In genomic region chr19:7419134-7419533, GRCm38 (mm10) we compare ENCODE assay signal across 9 mouse cellular contexts. TPM values are rescaled to one million over a fixed set of nuclear protein-coding genes. Genes with fewer than 3 reads are reported as not detected.
DNase-seq lines count a peak whose midpoint lies in the region; ATAC-seq and TF ChIP-seq lines count a peak whose summit lies in the region.
"Had no signal": no experiment of that assay in that cellular context is flagged by ENCODE, and none has a peak within 500 bp of the region (broad histone marks: within the 10 kb centered on the region; RNA-seq: fewer than 3 reads in every experiment).

No protein-coding gene starts in this region.

- dilution Hi-C loops in CH12.LX (cut with MboI; ENCODE audit: extremely low pct_ligation_motif_present, extremely low pct_unique_long_range_greater_than_20kb, low sequenced_read_pairs): no loop called here

- peak; percentile 24 to 26 for DNase-seq in cerebellum, postnatal 10 days
- DNase-seq in cerebellum, postnatal 25 days: no peak
- no peak for DNase-seq in CH12.LX (ENCODE audit: extremely low read depth)
- no peak for DNase-seq in liver, postnatal 0 days
- no peak for DNase-seq in urinary bladder, postnatal 14 days (ENCODE audit: low spot score)
- no peak for DNase-seq in left cerebral cortex, postnatal 36 days (ENCODE audit: low spot score in 2 of 2)
- no peak for DNase-seq in kidney, postnatal 36 days
- DNase-seq: cerebellum, adult 11-12 months had no signal

- intact Hi-C loops in left cerebral cortex, postnatal 36 days (cut with DNase I): loop anchor here (5.0 to 10.0 kb wide), 5 partner anchors 37 to 354 kb away; partner anchors contain the start of genes Mark2, Rcor2 and Spindoc

- H3K27me3 ChIP-seq in CH12.LX (replicated peaks): peaks cover 20% of the 10 kb centered on the region
- H3K27me3 ChIP-seq in heart, embryonic 16.5 days (ENCODE audit: control insufficient read depth, insufficient read depth, low read length): no peaks in the 10 kb centered on the region
- H3K27me3 ChIP-seq in liver, postnatal 0 days (ENCODE audit: insufficient read depth, low read length): peaks cover 24% of the 10 kb centered on the region

- peaks cover 26 to 30% of the 10 kb centered on the region in 2 experiments for H3K36me3 ChIP-seq in CH12.LX (replicated peaks in 1 of 2; ENCODE audit: control insufficient read depth in 1 of 2, insufficient read depth in 1 of 2, low read length in 1 of 2)
- peaks cover 6% of the 10 kb centered on the region; the same call in 1 of the 2 replicates for H3K36me3 ChIP-seq in heart, embryonic 16.5 days (ENCODE audit: control insufficient read depth, insufficient read depth)
- no peaks in the 10 kb centered on the region for H3K36me3 ChIP-seq in liver, postnatal 0 days (replicated peaks; ENCODE audit: insufficient read depth, low read length)

- in situ Hi-C loops in CH12.LX (cut with MboI; ENCODE audit: low pct_ligation_motif_present, low pct_unique_long_range_greater_than_20kb, low sequenced_read_pairs): loop anchor here (10.0 to 25.0 kb wide), 2 partner anchors 174 to 357 kb away; partner anchors contain the start of genes Macrod1 and Naa40

- peaks cover 18% of the 10 kb centered on the region for H3K9me3 ChIP-seq in CH12.LX (replicated peaks; ENCODE audit: low read length)
- H3K9me3 ChIP-seq in heart, embryonic 16.5 days (replicated peaks; ENCODE audit: control insufficient read depth, low read length): no peaks in the 10 kb centered on the region
- no peaks in the 10 kb centered on the region for H3K9me3 ChIP-seq in liver, postnatal 0 days (ENCODE audit: low read length)

- H3K4me2 ChIP-seq in CH12.LX (ENCODE audit: insufficient read depth, low read depth, poor library complexity, severe bottlenecking): peak overlapping the region; percentile 92
- peak overlapping the region; percentile 91 for H3K4me2 ChIP-seq in heart, embryonic 16.5 days (ENCODE audit: low read depth, low read length)
- H3K4me2 ChIP-seq in liver, postnatal 0 days (ENCODE audit: low read depth, low read length): peak overlapping the region; percentile 93

- TF ChIP-seq RAD21 in CH12.LX (IDR thresholded peaks at IDR 0.05; ENCODE audit: low read depth, low read length): no peak

- H3K4me1 ChIP-seq in CH12.LX (ENCODE audit: control insufficient read depth in 1 of 2, insufficient read depth in 2 of 2): peaks cover 11 to 56% of the 10 kb centered on the region in 2 experiments
- H3K4me1 ChIP-seq in heart, embryonic 16.5 days (ENCODE audit: control insufficient read depth, insufficient read depth, low read length): peaks cover 68% of the 10 kb centered on the region
- H3K4me1 ChIP-seq in liver, postnatal 0 days (ENCODE audit: insufficient read depth): peaks cover 27% of the 10 kb centered on the region

- H3K27ac ChIP-seq in CH12.LX (ENCODE audit: insufficient read depth, low read depth): no peak overlapping the region
- peak overlapping the region; percentile 15; the same call in 1 of the 2 replicates for H3K27ac ChIP-seq in heart, embryonic 16.5 days (ENCODE audit: low read length)
- H3K27ac ChIP-seq in liver, postnatal 0 days (ENCODE audit: low read depth): no peak overlapping the region

- no peak for TF ChIP-seq POLR2A in CH12.LX (IDR thresholded peaks at IDR 0.05; ENCODE audit: low read depth, low read length)

- WGBS in heart, embryonic 16.5 days: 11% methylated on average over 6 of the region's 6 CpGs
- 32% methylated on average over 6 of the region's 6 CpGs for WGBS in liver, postnatal 0 days (ENCODE audit: insufficient replicate concordance)

- ATAC-seq in heart, embryonic 16.5 days (replicated peaks; ENCODE audit: extremely low read depth, insufficient read depth, low FRiP score): no peak
- no peak for ATAC-seq in liver, postnatal 0 days

- no peak for TF ChIP-seq CTCF in CH12.LX (conservative IDR thresholded peaks at IDR 0.05 in 1 of 2, IDR thresholded peaks at IDR 0.05 in 1 of 2; ENCODE audit: low read depth in 2 of 2, low read length in 2 of 2)
- no peak for TF ChIP-seq CTCF in liver, postnatal 0 days (IDR thresholded peaks at IDR 0.05; ENCODE audit: low read depth)

- peak overlapping the region; percentile 78; the same call in 1 of the 2 replicates for H3K9ac ChIP-seq in CH12.LX (ENCODE audit: insufficient read depth, low read depth)
- peak overlapping the region; percentile 97 for H3K9ac ChIP-seq in heart, embryonic 16.5 days (ENCODE audit: low read length)
- H3K9ac ChIP-seq in liver, postnatal 0 days (replicated peaks): no peak overlapping the region

- TF ChIP-seq EP300 in CH12.LX (IDR thresholded peaks at IDR 0.05; ENCODE audit: low read length): no peak
- TF ChIP-seq EP300 in liver, postnatal 0 days (IDR thresholded peaks at IDR 0.05; ENCODE audit: low read depth): no peak

- peak overlapping the region in 2 of 3 experiments; percentile 77 to 79 for H3K4me3 ChIP-seq in CH12.LX (replicated peaks in 1 of 3; ENCODE audit: low read depth in 2 of 3, low read length in 2 of 3, poor library complexity in 1 of 3)
- peak overlapping the region; percentile 89 for H3K4me3 ChIP-seq in heart, embryonic 16.5 days (ENCODE audit: low read length)
- no peak overlapping the region for H3K4me3 ChIP-seq in liver, postnatal 0 days (ENCODE audit: low read depth, low read length)

- H3K79me2 ChIP-seq in CH12.LX (replicated peaks; ENCODE audit: control insufficient read depth, extremely low read depth, insufficient read depth, poor library complexity, severe bottlenecking): peaks cover 13% of the 10 kb centered on the region

TF ChIP-seq in CH12.LX, 34 proteins besides CTCF, POLR2A, EP300 and RAD21:
- TF ChIP-seq MAX (IDR thresholded peaks at IDR 0.05; ENCODE audit: low read length): no peak
- no peak for TF ChIP-seq BHLHE40 (IDR thresholded peaks at IDR 0.05; ENCODE audit: low read depth, low read length)
- no peak for TF ChIP-seq POLR2AphosphoS2 (IDR thresholded peaks at IDR 0.05; ENCODE audit: low read depth, low read length)
- TF ChIP-seq UBTF (IDR thresholded peaks at IDR 0.05; ENCODE audit: low read depth, low read length): no peak
- no peak for TF ChIP-seq CHD1 (IDR thresholded peaks at IDR 0.05; ENCODE audit: low read depth, low read length)
- TF ChIP-seq MYC (IDR thresholded peaks at IDR 0.05; ENCODE audit: low read depth, low read length): no peak
- TF ChIP-seq TBP (conservative IDR thresholded peaks at IDR 0.05; ENCODE audit: low read depth, low read length): no peak
- TF ChIP-seq RCOR1 (conservative IDR thresholded peaks at IDR 0.05; ENCODE audit: low read depth, low read length): no peak
- no peak for TF ChIP-seq ZKSCAN1 (IDR thresholded peaks at IDR 0.05; ENCODE audit: borderline replicate concordance, low read depth, low read length)
- TF ChIP-seq E2F4 (IDR thresholded peaks at IDR 0.05; ENCODE audit: insufficient replicate concordance, low read depth, low read length): no peak
- TF ChIP-seq TCF12 (IDR thresholded peaks at IDR 0.05; ENCODE audit: low read depth, low read length): no peak
- no peak for TF ChIP-seq JUN (IDR thresholded peaks at IDR 0.05; ENCODE audit: insufficient read depth, low read depth, low read length)
- no peak for TF ChIP-seq KAT2A (IDR thresholded peaks at IDR 0.05; ENCODE audit: insufficient replicate concordance, low read length)
- no peak for TF ChIP-seq NELFE (IDR thresholded peaks at IDR 0.05; ENCODE audit: low read depth, low read length)
- TF ChIP-seq ZMIZ1 (IDR thresholded peaks at IDR 0.05; ENCODE audit: low read depth, low read length): no peak

RNA-seq across cellular contexts. Expression of gene 2700081O15Rik, which starts 1.7 kb away (rescaled TPM):
- total RNA-seq in CH12.LX (2012; rRNA removed) (9.8 and 10.5 TPM in 2 replicates), CH12.LX (2014; rRNA removed) (7.1 and 7.2 TPM in 2 replicates)
- 12.2 and 12.3 TPM in 2 replicates for polyA plus RNA-seq in CH12.LX (2012; ENCODE audit: insufficient read length, low read depth)
- polyA plus RNA-seq in heart, embryonic 16.5 days (2015; fragmentation: Nextera tagmentation; extraction: Ambion mirVana): 3.1 and 3.4 TPM in 2 replicates
- 0.58 and 0.75 TPM in 2 replicates for polyA plus RNA-seq in liver, postnatal 0 days (2015; fragmentation: Nextera tagmentation; extraction: Ambion mirVana)
- total RNA-seq in left cerebral cortex, postnatal 36 days (2021): 10 to 100 TPM; 34.7 to 37.3 TPM

RNA-seq across cellular contexts. Expression of gene Spindoc, which starts 36.3 kb away (rescaled TPM):
- total RNA-seq in CH12.LX (2012; rRNA removed) (9.0 and 10.1 TPM in 2 replicates), CH12.LX (2014; rRNA removed) (7.9 and 10.6 TPM in 2 replicates)
- polyA plus RNA-seq in CH12.LX (2012; ENCODE audit: insufficient read length, low read depth): 15.7 and 21.7 TPM in 2 replicates
- polyA plus RNA-seq in heart, embryonic 16.5 days (2015; fragmentation: Nextera tagmentation; extraction: Ambion mirVana): 15.0 and 19.0 TPM in 2 replicates
- 2.2 and 3.6 TPM in 2 replicates for polyA plus RNA-seq in liver, postnatal 0 days (2015; fragmentation: Nextera tagmentation; extraction: Ambion mirVana)
- total RNA-seq in left cerebral cortex, postnatal 36 days (2021): 10 to 100 TPM; 31.9 to 37.4 TPM

Comparison
In these comparisons a context has a peak if more than half of its experiments do, and no peak if none do; other contexts are left out.
1. DNase-seq: peak in cerebellum, postnatal 10 days (2 of 2); none in cerebellum, postnatal 25 days (0 of 2), CH12.LX (single experiment), liver, postnatal 0 days (single experiment), urinary bladder, postnatal 14 days (single experiment), left cerebral cortex, postnatal 36 days (0 of 2) and kidney, postnatal 36 days (0 of 2).
2. Peak in every context shown above with its lines, with median percentiles within 50 percentile points of each other: H3K4me2 ChIP-seq.